Mouse (Mus musculus): ENCODE measurements around the gene Cpn2.

- TF ChIP-seq POLR2A (IDR thresholded peaks at IDR 0.05; ENCODE audit: borderline replicate concordance, extremely low read depth, low read depth, low read length) (no peak), CTCF (IDR thresholded peaks at IDR 0.05; ENCODE audit: insufficient read depth, low read length) (no peak)
Observed at GRCm38 (mm10) chr16:30282844-30283495, 15.7 kb upstream of the Cpn2 start, which contains the start of gene Lrrc15.
